Mouse (Mus musculus): ENCODE data around the gene 1700024G13Rik.
"Not testable (repeated sequence)": the region's sequence is repeated elsewhere in the genome, so short reads cannot be mapped to it uniquely, and the experiment has no call there.

Gene 1700024G13Rik

DNA sequence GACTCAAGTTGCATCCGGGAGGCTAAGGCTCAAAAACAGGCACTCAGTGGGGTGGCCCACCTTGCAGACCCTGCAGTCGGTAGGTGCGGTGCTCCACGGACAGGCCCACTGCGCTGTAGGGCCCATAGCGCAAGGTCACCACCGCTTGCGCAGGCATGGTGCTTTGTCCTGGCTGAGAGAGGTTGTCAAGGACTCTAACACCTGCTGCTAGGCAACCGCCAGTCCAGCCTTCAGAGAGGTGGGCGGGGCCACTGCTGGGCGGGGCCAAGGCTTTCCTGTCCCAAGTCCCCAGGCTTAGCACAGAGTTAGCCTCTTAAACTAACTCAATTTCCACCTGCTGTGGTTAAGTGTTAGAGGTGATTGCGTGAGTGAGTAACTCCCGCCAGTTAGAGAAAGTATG lies at the start of gene 1700024G13Rik:
Gene 1700024G13Rik (minus strand): TSS at position 196 of the 400 bp plus-strand sequence.
- DNase-seq (ENCODE audit: low spot score in 2 of 2), result peak in 1 of 2 experiments; percentile 1

DNA sequence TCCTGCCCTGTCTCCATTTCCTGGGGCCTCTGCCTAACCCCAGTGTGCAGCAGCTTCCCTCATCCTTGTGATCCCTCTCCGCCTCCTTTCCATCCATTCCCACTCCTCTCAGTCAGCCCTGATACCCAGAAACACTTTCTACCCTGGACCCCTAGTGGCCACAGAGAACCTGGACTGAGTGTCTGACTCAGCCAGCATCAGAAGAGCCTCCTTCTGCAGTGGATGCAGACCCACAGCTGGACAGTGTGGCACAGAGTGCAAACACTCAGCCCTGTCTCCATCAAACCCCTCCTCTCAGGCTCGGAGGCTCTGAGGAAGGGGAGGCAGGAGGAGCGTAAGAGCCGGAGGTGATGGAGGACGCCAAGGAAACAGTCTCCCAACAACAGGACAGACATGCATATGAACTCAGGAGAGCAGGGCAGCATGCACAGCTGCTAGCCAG lies 49.2 kb upstream of the 1700024G13Rik start:
- no peak for DNase-seq (ENCODE audit: low spot score in 2 of 2)

DNA sequence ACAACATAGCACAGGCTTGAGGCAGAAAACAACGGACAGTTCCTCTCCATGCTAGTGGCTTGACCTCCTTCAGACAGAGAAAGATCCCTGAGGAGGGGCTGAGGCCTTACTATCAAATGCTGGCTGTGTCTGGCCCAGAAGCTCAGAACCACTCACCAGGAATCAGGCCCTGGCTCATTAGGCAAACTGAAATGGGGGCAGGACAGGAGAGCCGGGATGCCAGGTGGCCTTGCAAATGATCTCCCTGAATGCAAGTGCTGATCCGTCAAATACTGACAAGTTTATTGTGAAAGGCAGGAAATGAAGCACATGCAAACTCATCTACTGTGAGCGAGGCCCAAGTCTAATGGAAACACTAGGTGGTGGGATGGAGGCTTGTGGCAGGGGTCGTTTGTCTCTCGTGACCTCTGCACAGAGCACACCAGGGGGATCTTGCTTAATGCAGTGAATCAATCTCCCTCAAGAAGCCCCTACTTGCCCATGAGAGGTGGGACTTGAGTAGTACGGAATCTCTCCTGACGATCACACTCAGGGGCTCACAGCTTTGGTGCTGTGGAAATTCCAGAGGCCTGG lies 40.9 kb upstream of the 1700024G13Rik start:
- no peak for DNase-seq (ENCODE audit: low spot score in 2 of 2)

DNA sequence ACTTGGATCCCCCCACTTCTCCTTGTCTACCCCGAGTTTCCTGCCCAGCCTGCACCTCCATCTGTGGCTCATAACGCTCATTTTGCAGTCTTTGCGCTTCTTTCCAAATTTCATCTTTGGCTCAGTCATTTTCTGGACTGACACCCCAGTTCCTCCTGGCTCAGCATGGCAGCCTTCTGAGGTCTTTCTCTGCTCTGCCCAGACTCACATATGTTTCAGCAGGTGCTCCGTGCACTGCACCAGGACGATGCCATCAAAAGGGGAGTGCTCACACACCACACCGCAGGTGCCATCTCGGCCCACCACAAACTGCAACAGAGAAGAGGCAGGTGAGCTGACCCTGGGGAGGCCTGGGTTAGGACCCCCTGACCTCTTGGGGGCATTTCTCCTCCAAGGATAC lies 35.8 kb upstream of the 1700024G13Rik start:
- DNase-seq (ENCODE audit: low spot score in 2 of 2), result no peak

DNA sequence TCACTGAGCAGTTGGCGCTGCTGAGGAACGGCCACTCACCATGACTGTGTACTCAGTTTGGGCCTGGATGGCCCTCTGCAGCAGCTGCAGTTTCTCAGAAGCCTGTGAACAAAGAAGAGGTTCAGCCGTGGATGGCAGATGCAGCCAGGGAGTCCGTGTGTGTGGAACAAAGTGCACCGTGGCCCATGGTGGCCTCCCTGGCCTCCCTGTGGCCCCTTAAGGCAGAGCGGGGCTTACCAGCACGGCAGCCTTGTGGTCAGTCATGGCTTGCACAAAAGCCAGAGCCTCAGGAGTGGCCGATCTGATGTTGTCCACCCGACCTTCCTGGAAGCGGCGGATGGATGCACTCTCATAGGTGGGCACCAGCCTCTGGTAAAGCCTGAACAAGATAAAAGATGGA lies 30.6 kb upstream of the 1700024G13Rik start:
- DNase-seq (ENCODE audit: low spot score in 2 of 2), result no peak

DNA sequence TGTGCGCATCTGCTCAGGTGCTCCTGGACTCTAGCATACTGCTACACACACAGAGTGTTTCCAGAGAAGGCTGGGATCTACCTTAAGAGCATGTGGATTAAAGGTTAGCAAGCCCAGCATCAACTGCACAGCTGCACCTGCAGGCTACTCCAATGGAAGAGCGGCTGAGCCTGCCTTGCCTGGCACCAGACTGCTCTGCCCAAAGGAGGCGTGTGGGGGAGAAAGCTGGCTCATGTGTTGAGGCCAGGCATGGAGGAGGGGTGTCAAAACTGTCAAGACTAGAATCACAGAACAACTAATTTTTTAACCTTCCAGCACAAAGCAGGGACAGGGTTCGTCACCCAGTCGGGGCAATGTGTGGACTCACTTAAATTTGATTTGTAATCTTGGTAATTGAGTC lies 23.9 kb upstream of the 1700024G13Rik start:
- DNase-seq (ENCODE audit: low spot score in 2 of 2), result no peak

DNA sequence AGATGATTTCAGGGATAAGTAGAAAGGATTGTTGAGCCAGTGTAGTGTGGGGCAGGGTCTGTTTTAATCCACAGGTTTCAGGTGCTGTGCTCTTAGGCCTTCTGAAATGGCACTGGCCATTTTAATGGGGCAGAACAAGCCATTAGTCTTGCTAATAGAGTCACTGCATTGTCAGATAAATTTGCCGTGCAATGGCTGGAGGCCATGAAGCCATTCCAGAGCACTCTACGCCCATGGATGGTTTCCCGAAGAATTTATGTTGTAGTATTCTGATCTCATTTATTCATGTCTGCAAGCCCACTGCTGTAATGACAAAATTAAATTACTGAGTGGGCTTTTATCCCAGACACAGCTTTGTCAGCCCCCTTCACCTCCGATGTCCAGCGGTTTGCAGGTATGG lies 21.9 kb upstream of the 1700024G13Rik start:
- DNase-seq (ENCODE audit: low spot score in 2 of 2), result no peak

DNA sequence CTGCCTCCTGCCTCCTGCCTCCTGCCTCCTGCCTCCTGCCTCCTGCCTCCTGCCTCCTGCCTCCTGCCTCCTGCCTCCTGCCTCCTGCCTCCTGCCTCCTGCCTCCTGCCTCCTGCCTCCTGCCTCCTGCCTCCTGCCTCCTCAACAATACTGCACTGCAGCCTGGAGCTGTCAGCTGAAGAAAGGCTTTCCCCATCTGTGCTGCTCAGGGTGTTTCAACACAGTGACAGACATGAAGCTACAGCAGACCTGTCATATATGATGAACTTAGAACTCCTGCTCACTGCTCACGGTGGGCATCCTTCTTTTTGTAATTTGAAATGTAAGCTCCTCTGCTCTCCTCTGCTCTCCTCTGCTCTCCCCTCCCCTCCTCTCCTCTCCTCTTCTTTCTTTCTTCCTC lies 17.2 kb upstream of the 1700024G13Rik start:
- DNase-seq (ENCODE audit: low spot score in 2 of 2), result not testable (repeated sequence)

DNA sequence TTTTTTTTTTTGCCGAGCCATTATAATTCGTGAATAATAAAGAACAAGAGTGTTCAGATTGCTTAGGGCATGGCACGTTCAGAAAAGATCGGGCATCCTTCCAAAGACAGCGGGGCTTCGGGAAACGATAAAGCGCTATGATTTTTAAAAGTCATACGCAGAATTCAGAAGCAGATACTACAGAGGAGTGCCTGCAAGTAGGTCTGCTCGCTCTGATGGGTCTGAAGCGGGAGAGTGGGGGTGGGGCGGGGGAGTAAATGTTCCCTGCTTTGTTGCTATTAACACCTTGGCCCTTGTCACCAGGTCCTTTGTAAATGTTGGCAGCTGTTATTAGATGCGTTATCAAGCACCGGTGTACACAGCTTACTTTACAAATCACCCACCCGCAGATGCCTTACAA lies 6.6 kb downstream of the 1700024G13Rik start:
- no peak for DNase-seq (ENCODE audit: low spot score in 2 of 2)

DNA sequence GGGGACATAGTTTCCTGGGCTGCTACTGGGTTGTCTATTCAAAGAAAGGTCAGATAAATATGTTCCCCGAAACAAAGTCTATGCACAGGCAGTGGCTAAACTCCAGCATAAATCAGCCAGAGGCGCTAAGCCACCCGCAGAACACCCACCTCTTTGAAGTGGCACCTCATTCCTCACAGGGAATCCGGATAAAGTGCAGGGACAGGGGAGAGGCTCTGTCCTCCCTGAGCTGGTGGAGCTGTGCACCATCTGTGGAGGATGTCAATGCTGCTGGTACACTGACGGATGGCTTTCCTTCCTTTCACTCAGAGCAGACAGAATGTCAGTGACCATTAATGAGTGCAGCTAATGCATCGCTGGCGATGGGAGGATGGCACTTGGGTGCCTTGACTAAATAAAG lies 7.1 kb downstream of the 1700024G13Rik start:
- no peak for DNase-seq (ENCODE audit: low spot score in 2 of 2)

DNA sequence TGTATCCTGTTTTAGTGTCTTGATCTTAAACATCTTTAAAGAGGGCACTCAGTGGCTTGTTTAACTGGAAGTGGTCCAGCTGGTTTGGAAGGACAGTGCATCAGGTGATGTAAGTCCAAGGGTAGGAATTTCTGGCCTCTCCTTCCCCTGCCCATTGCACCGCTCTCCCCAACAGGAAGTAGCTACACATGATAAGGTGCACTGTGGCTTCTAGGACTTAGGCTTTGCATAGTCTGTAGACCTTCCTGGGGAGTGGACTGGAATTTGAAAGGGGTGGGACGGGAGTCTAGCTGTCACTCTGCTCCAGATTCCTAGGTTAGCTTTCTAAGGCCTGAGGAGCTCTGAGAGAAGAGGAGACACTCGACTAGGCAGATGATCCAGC lies 8.1 kb downstream of the 1700024G13Rik start:
- DNase-seq (ENCODE audit: low spot score in 2 of 2), result no peak

DNA sequence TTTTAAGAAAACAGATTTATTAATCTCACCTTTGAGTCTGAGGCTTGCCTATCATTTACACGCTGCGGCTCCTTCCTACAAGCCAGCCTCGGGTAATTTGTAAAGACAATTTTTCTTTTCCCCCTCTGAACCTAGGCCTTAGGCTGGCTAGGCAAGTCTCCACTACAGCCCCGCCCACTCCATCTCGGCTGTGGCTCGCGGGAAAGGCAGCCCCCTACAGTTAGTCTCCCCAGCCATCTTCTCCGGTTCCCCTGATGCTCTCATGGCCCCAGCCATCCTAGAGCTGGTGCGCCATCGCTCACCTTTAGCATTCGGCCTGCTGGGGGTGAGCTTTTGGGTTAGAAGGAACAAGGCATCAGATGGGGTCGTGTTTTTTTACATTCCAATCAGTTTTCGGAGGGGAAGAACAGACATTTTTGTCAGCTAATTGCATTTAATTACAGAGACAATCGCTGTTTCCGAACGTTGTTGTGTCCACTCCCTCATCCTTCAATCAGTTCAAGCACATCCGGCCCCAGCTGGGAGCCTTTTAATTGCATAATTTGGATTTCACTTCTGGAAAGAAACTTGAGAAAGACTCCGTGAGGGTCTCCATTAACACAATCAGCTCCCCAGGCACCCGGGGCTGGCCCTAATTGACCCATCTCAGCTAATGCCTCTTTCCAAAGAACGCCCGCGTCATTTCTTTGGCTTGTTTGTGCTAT lies 8.6 kb downstream of the 1700024G13Rik start:
- no peak for DNase-seq (ENCODE audit: low spot score in 2 of 2)

DNA sequence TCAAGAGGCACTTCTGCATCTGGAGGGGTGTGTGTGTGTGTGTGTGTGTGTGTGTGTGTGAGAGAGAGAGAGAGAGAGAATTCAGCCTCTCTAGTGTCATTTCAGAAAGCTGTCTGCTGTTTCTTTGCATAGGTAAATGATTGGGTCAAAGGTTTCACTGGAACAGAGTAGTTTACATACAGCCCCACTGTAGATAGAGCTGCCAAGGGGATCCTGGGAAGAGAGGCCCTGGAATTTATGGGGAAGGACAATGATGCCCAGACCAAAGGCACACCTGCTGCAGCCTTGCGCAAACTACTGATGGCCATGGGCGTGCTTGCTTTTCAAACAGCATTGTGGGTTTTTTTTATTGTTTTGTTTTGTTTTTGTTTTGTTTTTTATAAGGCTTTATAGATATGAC lies 15.7 kb downstream of the 1700024G13Rik start:
- no peak for DNase-seq (ENCODE audit: low spot score in 2 of 2)

DNA sequence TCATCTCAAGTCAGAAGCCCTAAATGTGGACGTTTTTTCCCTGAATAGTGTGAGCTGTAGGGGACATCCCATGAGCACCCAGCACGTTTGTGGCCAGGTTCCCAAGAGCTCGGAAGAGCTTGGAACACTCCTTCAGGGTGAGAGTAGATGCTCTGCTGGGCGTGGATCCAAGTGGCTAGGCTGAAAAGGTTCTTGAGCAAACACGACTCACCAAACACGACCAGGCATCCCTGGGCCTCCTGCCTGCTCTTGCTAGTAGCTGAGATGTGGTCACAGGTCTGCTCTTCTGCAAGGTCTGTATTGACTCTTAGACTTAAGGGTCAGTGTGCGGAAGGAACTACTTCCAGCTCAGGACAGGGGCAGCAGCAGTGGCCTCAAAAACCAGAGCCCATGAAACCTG lies 18.4 kb downstream of the 1700024G13Rik start:
- no peak for DNase-seq (ENCODE audit: low spot score in 2 of 2)

DNA sequence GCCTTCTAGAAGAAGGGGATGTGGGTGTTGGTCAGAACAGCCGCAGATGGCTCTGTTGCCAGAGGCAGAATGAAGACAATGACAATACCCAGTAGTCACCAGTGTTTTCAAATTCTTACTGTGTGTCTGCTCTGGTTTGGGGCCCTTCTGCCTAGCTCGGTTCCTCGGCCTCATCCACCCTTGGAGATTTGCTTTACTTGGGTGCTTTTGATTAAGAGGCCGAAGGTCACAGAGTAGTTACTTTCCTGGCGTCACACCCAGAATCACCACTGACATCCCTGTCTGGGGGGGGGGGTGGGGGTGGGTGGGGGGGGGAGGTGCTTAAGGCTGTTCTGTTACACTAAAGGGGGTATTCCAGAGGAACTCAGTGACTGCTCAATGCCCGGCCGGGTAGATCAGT lies 23.8 kb downstream of the 1700024G13Rik start:
- no peak for DNase-seq (ENCODE audit: low spot score in 2 of 2)

DNA sequence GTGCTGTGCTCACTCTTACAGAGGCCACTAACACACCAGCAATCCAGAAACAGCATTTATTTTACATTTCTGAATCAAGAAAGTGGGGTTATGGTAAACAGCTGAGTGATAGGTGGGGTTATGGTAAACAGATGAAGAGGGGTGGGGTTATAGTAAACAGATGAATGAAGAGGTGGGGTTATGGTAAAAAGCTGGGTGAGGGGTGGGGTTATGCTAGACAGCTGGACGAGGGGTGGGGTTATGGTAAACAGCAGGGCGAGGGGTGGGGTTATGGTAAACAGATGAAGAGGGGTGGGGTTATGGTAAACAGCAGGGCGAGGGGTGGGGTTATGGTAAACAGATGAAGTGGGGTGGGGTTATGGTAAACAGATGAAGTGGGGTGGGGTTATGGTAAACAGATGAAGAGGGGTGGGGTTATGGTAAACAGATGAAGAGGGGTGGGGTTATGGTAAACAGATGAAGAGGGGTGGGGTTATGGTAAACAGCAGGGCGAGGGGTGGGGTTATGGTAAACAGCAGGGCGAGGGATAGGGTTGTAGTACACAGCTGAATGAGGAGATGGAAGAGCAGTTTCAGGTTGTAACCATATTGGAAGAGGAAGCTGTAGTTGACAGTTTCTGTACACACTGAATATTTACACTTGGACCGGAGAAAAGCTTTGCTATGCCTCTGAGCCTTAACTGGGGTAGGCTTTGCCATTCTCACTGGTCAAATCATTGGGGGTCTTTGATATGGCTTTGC lies 36.8 kb downstream of the 1700024G13Rik start:
- not testable (repeated sequence) for DNase-seq (ENCODE audit: low spot score in 2 of 2)

DNA sequence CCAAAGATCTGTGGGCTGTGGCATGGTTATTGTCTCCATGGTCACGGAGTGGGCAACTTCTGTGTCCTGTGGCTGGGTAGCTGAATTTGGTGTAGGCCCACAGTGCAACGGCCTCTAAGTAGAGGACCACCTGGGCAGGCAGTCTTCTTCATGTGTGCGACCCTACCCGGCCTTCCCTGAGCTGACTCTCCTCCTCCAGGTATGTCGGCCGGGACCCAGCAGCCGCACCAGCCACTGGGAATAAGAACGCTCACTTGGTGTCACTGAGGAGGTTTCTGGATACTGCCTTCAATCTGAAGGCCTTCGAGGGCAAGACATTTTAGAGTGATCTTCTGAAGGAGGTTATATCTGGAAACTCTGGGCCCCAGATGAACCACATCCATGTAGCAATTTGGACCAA lies 40.9 kb downstream of the 1700024G13Rik start:
- DNase-seq (ENCODE audit: low spot score in 2 of 2), result no peak

DNA sequence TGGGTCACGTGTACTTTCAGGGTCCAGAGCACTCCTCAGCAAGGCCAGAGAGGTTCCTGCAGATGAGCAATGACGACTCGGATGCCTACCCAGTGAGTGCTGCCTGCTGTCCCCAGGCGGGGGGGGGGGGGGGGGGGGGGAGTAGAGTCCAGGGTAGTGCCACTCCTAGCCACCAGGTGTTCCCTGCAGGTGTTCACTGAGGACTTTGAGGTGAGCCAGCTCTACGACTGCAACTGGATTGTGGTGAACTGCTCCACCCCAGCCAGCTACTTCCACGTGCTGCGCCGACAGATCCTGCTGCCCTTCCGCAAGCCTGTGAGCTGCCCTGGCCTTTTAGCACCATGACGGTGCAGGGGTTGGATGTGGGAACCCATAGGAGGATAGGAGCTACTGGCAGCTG lies 43.5 kb downstream of the 1700024G13Rik start:
- no peak for DNase-seq (ENCODE audit: low spot score in 2 of 2)

DNA sequence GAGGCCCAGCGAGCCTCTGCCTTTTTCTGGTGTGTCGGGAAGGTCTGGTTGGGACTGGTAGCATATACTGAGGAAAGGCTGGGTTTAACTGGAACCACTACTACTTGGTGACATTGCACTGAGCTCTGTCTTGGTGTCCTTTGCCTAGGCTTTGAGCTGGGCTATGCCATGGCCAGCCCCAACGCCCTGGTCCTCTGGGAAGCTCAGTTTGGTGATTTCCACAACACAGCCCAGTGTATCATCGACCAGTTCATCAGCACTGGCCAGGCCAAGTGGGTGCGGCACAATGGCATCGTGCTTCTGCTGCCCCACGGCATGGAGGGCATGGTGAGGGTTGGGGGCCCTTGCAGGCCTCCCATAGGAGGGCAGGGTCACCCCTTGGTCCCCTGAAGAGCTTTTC lies 44.0 kb downstream of the 1700024G13Rik start:
- DNase-seq (ENCODE audit: low spot score in 2 of 2), result no peak

DNA sequence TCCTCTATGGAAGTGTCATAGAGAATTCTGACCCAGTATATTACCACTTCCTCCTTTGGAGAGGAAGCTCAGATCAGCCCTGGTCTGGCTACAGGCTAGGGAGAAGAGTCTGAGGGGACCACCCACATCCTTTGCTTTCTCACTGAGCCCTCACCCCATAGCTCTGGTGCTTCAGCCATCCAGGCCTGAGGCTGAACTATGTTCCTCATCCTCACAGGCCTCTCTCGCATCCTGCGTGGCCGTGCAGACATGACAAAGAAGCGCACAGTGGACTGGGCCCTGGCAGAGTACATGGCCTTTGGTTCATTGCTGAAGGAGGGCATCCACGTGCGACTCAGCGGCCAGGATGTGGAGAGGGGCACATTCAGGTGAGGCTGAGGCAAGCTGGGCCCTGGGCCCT lies 46.4 kb downstream of the 1700024G13Rik start:
- DNase-seq (ENCODE audit: low spot score in 2 of 2), result no peak

DNA sequence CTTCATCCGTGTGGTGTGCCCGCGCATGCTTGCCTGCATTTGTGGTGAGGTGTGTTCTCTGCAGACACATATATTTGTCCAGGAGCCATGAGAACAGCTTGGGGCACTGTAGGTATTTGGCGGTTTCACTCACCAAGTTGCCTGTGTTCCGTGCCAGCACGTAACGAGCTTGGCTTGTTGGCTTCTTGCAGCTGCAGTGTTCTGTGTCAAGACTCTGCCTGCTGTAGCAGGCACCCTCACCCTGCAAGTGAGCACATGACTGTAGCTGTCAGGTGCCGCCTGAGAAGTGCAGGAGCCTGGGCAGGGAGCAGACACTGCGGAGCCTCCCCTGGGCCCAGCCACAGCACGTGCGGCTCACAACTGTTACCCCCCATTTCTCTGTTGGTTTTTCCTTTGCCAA lies 51.6 kb downstream of the 1700024G13Rik start:
- no peak for DNase-seq (ENCODE audit: low spot score in 2 of 2)

DNA sequence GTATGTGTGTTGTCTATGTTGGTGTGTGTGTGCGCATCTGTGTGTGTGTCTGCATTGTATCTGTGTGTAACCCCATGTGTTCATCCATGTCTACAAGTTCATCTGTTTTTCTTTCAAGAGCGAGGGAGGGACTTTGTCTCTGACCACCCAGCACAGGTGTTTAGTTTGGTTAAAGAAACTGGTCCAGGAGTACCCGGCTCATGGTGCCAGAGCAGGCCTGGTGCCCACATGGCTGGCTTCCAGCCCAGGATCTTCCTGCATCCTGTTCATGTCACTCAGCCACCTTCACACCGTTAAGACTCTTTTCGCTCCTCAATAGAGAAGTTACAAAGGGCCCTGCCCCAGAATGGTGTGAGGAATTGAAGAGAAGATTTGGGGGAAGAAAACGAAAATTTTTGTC lies 52.2 kb downstream of the 1700024G13Rik start:
- no peak for DNase-seq (ENCODE audit: low spot score in 2 of 2)

All from spleen, postnatal 36 days (tissue).